Mouse (Mus musculus): ENCODE measurements at regions not wholly inside any gene's neighbourhood (a gene's known extent, or its start where the extent isn't known, plus 50 kb on each side); places are given as distances from the start of the nearest gene placed in this dataset.

GRCm38 (mm10) chr3:28189371-28189770 is 73.6 kb upstream of the Tnik start:
- Histone ChIP-seq H3K79me2 (replicated peaks; ENCODE audit: control insufficient read depth, extremely low read depth, insufficient read depth, poor library complexity, severe bottlenecking) (no peaks in the 10 kb centered on the region), H3K27me3 (replicated peaks) (no peaks in the 10 kb centered on the region), H3K4me3 (replicated peaks in 1 of 3; ENCODE audit: low read depth in 2 of 3, low read length in 2 of 3, poor library complexity in 1 of 3) (no peak overlapping the region), H3K9ac (ENCODE audit: insufficient read depth, low read depth) (no peak overlapping the region), H3K4me1 (ENCODE audit: control insufficient read depth in 1 of 2, insufficient read depth in 2 of 2) (no peaks in the 10 kb centered on the region), H3K4me2 (ENCODE audit: insufficient read depth, low read depth, poor library complexity, severe bottlenecking) (no peak overlapping the region), H3K27ac (ENCODE audit: insufficient read depth, low read depth) (no peak overlapping the region), H3K36me3 (replicated peaks in 1 of 2; ENCODE audit: control insufficient read depth in 1 of 2, insufficient read depth in 1 of 2, low read length in 1 of 2) (no peaks in the 10 kb centered on the region), H3K9me3 (replicated peaks; ENCODE audit: low read length) (peaks cover 75% of the 10 kb centered on the region)
- TF ChIP-seq USF1 (IDR thresholded peaks at IDR 0.05; ENCODE audit: low read depth, low read length): no peak
- TF ChIP-seq PAX5 (IDR thresholded peaks at IDR 0.05; ENCODE audit: low read length): no peak
- TF ChIP-seq JUND (conservative IDR thresholded peaks at IDR 0.05; ENCODE audit: low read depth, low read length): no peak
- no peak for TF ChIP-seq IRF4 (IDR thresholded peaks at IDR 0.05; ENCODE audit: low read depth, low read length)
- TF ChIP-seq E2F4 (IDR thresholded peaks at IDR 0.05; ENCODE audit: insufficient replicate concordance, low read depth, low read length): no peak
- in situ Hi-C loops (cut with MboI; ENCODE audit: low pct_ligation_motif_present, low pct_unique_long_range_greater_than_20kb, low sequenced_read_pairs) (no loop called here), dilution Hi-C loops (cut with MboI; ENCODE audit: extremely low pct_ligation_motif_present, extremely low pct_unique_long_range_greater_than_20kb, low sequenced_read_pairs) (no loop called here)
- no peak for DNase-seq (ENCODE audit: extremely low read depth)

GRCm38 (mm10) chr3:28190243-28190642 is 72.8 kb upstream of the Tnik start:
- peaks cover 77% of the 10 kb centered on the region for H3K9me3 ChIP-seq (replicated peaks; ENCODE audit: low read length)
- H3K4me3 ChIP-seq (replicated peaks in 1 of 3; ENCODE audit: low read depth in 2 of 3, low read length in 2 of 3, poor library complexity in 1 of 3): no peak overlapping the region
- H3K9ac ChIP-seq (ENCODE audit: insufficient read depth, low read depth): no peak overlapping the region
- in situ Hi-C loops (cut with MboI; ENCODE audit: low pct_ligation_motif_present, low pct_unique_long_range_greater_than_20kb, low sequenced_read_pairs) (no loop called here), dilution Hi-C loops (cut with MboI; ENCODE audit: extremely low pct_ligation_motif_present, extremely low pct_unique_long_range_greater_than_20kb, low sequenced_read_pairs) (no loop called here)
- H3K36me3 ChIP-seq (replicated peaks in 1 of 2; ENCODE audit: control insufficient read depth in 1 of 2, insufficient read depth in 1 of 2, low read length in 1 of 2): no peaks in the 10 kb centered on the region
- no peaks in the 10 kb centered on the region for H3K27me3 ChIP-seq (replicated peaks)
- H3K4me1 ChIP-seq (ENCODE audit: control insufficient read depth in 1 of 2, insufficient read depth in 2 of 2): no peaks in the 10 kb centered on the region
- H3K4me2 ChIP-seq (ENCODE audit: insufficient read depth, low read depth, poor library complexity, severe bottlenecking): no peak overlapping the region
- no peaks in the 10 kb centered on the region for H3K79me2 ChIP-seq (replicated peaks; ENCODE audit: control insufficient read depth, extremely low read depth, insufficient read depth, poor library complexity, severe bottlenecking)
- DNase-seq (ENCODE audit: extremely low read depth): no peak
- TF ChIP-seq MEF2A (IDR thresholded peaks at IDR 0.05; ENCODE audit: borderline replicate concordance, low read depth, low read length) (no peak), ZC3H11A (IDR thresholded peaks at IDR 0.05; ENCODE audit: low read depth, low read length) (no peak), NRF1 (IDR thresholded peaks at IDR 0.05; ENCODE audit: low read depth, low read length) (no peak), RAD21 (IDR thresholded peaks at IDR 0.05; ENCODE audit: low read depth, low read length) (no peak), MAX (IDR thresholded peaks at IDR 0.05; ENCODE audit: low read length) (no peak), GABPA (IDR thresholded peaks at IDR 0.05; ENCODE audit: insufficient replicate concordance, low read depth, low read length) (no peak), TBP (conservative IDR thresholded peaks at IDR 0.05; ENCODE audit: low read depth, low read length) (no peak), POLR2AphosphoS2 (IDR thresholded peaks at IDR 0.05; ENCODE audit: low read depth, low read length) (no peak)
- no peak overlapping the region for H3K27ac ChIP-seq (ENCODE audit: insufficient read depth, low read depth)

GRCm38 (mm10) chr3:28194388-28194970 is 68.5 kb upstream of the Tnik start:
- H3K27me3 ChIP-seq (replicated peaks): no peaks in the 10 kb centered on the region
- in situ Hi-C loops (cut with MboI; ENCODE audit: low pct_ligation_motif_present, low pct_unique_long_range_greater_than_20kb, low sequenced_read_pairs) (no loop called here), dilution Hi-C loops (cut with MboI; ENCODE audit: extremely low pct_ligation_motif_present, extremely low pct_unique_long_range_greater_than_20kb, low sequenced_read_pairs) (no loop called here)

More at GRCm38 (mm10) chr3:28194388-28194970, 68.5 kb upstream of the Tnik start:
- no peak for DNase-seq (ENCODE audit: extremely low read depth)
- Histone ChIP-seq H3K4me3 (replicated peaks in 1 of 3; ENCODE audit: low read depth in 2 of 3, low read length in 2 of 3, poor library complexity in 1 of 3) (no peak overlapping the region), H3K36me3 (replicated peaks in 1 of 2; ENCODE audit: control insufficient read depth in 1 of 2, insufficient read depth in 1 of 2, low read length in 1 of 2) (no peaks in the 10 kb centered on the region), H3K79me2 (replicated peaks; ENCODE audit: control insufficient read depth, extremely low read depth, insufficient read depth, poor library complexity, severe bottlenecking) (no peaks in the 10 kb centered on the region), H3K4me2 (ENCODE audit: insufficient read depth, low read depth, poor library complexity, severe bottlenecking) (no peak overlapping the region), H3K9me3 (replicated peaks; ENCODE audit: low read length) (peaks cover 66% of the 10 kb centered on the region), H3K27ac (ENCODE audit: insufficient read depth, low read depth) (no peak overlapping the region), H3K4me1 (ENCODE audit: control insufficient read depth in 1 of 2, insufficient read depth in 2 of 2) (no peaks in the 10 kb centered on the region), H3K9ac (ENCODE audit: insufficient read depth, low read depth) (no peak overlapping the region)
- no peak for TF ChIP-seq HCFC1 (IDR thresholded peaks at IDR 0.05; ENCODE audit: low read depth, low read length)
- TF ChIP-seq ZMIZ1 (IDR thresholded peaks at IDR 0.05; ENCODE audit: low read depth, low read length): no peak
- no peak for TF ChIP-seq CHD2 (IDR thresholded peaks at IDR 0.05; ENCODE audit: low read length)
- no peak for TF ChIP-seq USF1 (IDR thresholded peaks at IDR 0.05; ENCODE audit: low read depth, low read length)
- no peak for TF ChIP-seq SMC3 (IDR thresholded peaks at IDR 0.05; ENCODE audit: low read depth, low read length)
- no peak for TF ChIP-seq NRF1 (IDR thresholded peaks at IDR 0.05; ENCODE audit: low read depth, low read length)

Measured in CH12.LX (cell line).